Mouse (Mus musculus) B cell, adult 2 months (primary cell): Measurements from ENCODE around the gene Chit1.
A peak's percentile ranks its signal among the peaks of the same experiment; 100 is the strongest.

Experiments
- DNase-seq, 2 experiments: peaks; one replicate each; pipeline ENCODE4 v3.0.0; 2022

Gene Chit1

GRCm38 (mm10) chr1:134079477-134080163, 31.4 kb upstream of the Chit1 start:
- DNase-seq = no peak

DNA sequence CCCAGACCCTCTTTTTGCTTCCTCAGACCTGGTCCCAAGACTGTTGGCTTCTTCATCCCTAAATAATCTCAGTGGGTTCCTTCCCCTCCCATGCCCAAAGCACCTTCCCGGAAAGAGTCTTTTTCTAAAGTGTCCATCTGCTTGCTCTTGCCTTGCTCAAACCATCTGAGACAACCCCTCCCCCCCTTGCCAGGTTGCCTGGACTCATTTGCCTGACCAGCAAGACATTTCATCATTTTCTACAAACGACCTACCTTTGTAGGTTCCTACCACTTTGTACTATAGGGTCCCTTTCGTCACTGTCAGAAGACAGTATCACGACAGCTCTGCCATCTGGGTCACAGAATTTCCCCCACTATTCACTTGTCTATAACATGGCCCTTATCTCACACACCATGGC, 30.6 kb upstream of the Chit1 start:
- DNase-seq = no peak

DNA sequence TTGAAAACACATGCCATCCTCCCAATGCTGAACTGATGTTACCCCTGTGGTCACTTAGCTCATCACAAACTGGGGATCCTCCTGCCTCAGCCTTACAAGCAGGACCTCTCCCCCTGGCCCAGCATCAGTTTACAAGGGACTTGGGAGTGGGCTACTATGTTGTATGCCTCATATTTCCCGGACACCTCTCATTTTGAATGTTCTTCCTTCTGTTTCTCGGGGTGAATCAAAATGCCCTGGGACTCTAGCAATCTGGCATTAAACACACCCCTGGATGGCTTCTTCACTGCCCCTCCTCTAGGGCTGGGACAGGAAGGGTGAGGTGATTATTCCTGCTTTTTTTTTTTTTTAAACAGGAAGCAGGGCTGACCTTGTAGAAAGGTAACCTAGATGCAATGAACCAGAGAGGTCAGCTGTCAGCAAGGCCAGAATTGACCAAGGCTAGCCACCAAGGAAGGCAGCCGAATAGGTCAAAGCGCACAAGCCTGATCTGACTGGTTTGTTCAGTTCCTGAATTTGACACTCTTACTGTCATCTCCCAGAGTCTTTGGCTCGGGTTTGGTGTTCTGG, 30.1 kb upstream of the Chit1 start:
- DNase-seq = no peak

GRCm38 (mm10) chr1:134082987-134083516, 28.0 kb upstream of the Chit1 start:
- no peak for DNase-seq

DNA sequence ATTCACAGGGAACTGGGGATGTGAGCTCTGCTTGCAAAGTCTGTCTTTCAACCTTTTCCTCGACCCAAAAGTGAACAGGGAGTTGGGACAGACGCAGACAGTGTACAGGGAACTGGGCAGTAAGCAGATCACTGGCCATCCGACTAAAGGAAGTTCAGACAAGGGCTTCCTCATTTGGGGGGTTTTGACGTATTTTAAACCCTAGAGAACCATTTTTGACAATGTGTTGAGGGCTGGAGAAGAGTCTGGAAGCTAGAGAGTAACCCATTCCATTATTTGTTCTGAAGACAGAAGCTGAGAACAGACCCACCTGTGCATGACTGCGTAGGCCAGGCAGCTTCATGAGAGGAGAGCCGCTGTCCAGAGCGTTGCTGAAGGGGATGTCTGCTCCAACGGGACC, 27.4 kb upstream of the Chit1 start:
- DNase-seq = no peak

DNA sequence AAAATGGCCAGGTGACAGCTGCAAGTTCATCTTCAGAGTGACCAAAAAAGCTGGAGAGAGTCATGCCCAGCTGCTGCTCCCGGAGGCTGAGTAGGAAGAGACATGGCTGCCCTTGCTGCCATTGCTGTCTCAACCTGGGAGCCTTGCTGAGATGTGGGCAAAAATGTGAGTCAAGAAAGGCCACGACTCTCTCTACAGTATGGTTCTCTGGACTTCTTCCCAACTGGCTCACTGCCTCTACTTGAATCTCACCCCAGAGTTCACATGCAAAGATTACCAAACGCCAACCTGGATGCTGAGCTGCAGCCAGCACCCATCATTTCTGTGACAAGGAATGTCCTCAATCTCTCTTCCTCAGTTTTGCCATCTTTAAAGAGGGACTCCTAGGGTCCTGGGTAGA, 26.9 kb upstream of the Chit1 start:
- no peak for DNase-seq

DNA sequence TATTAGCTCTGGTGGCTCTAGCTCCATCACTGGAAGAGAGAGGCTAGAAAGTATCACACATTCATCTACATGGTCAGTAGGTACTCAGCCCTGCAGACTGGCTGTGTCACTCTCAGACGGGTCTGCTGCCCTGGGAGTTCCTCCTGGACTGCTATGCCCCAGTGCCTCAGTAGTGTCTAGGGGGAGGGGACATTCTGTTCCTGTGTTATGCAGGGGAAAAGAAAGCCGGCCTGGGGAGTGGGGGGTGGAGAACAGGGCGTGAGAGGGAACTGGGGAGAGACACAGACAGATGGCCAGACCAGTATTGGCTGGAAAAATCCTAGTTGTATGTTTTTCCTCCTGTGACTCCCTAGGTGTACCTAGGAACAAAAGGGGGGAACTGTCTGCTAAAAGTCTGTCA, 25.0 kb upstream of the Chit1 start:
- no peak for DNase-seq

DNA sequence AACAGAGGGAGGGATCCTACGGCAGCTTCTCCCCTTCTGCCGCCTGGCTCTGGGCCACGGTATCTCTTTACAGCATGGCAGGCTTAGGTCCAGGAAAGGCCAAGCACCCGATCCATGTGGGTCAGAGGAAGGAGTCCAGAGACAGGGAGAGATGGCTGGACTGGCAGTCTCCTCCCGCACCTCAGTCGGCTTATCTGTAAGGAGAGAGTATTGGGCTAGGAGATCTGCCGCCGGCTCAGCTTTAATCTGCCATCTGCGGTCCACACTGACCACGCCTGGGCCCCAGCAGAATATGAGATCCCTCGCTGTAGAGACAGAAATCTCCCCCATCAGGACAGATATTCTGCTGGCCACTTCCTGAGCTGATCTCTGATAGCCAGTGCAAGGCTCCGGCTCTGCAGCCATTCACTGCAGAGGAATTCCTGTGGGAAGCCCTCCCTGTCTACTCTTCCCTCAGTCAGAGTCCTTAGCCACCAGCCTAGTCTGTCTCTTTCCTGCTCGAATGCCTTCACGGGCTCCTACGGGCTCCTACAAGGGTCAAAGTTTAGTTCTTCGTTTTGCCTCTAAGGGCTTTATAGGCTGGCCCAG, 24.1 kb upstream of the Chit1 start:
- DNase-seq = no peak

DNA sequence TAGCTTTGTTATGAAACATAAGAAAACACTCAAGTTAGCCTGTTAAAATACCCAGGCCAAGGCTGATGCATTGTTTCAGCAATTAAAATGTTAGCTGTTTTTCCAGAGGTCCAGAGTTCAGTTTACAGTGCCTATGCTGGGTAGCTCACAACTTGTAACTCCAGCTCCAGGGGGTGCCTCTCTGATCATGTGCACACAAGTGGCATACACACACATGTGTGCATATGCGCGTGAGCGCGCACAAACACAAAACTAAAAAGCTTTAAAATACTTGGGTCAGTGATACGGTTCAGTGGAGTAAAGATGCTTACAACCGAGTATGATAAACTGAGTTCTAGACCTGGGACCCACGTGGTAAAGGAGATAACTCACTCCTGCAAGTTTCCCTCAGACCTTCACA, 22.0 kb upstream of the Chit1 start:
- no peak for DNase-seq

- DNase-seq = no peak
Measured at GRCm38 (mm10) chr1:134091851-134092250, 19.2 kb upstream of the Chit1 start.

- no peak for DNase-seq
Measured at GRCm38 (mm10) chr1:134092368-134092767, 18.7 kb upstream of the Chit1 start.

DNA sequence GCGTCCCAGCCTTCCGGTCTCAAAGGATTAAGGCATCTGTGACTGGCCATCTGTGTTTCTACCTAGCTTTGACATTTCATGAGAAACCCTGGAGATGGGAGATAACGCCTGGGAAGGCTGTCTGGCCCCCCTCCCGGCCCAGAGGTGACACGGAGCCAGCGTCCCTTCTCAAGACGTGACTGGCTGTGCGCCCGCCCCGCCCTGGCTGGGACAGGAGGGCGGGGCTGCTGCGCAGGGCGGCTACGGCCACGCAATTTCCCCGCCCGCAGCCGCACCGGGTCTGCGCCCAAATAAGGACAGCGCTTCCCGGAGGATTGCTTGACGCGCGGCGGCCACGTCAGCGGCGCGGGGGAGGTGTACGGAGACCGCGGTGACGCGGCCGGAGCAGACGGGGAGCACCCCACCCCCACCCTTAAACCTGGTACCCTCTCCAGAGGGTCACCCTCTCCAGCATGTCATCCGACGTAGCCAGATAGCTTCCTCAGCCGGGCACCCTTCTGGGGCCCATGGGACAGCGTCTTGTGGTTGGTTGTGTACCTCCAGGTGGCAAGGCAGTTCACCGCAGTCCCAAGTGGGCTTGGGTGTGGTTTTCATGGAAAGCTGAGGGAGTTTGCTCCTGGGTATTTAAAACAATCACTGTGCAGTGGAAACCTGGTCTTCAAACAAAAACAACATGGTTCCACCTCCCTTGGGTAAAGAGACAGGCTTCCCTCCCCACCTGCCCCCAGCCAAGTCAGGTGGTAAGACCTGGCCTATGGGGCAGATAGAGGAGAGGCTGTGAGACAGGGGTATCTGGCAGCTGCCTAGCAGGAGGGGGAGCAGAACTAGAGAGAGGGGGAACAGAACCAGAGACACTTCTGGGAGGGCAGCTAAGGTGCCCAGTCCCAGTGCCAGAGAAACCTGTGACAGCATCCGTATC, 17.9 kb upstream of the Chit1 start:
- DNase-seq = peak; percentile 96 to 97

GRCm38 (mm10) chr1:134093771-134094526, 17.1 kb upstream of the Chit1 start:
- peak; percentile 76 to 78 for DNase-seq

DNA sequence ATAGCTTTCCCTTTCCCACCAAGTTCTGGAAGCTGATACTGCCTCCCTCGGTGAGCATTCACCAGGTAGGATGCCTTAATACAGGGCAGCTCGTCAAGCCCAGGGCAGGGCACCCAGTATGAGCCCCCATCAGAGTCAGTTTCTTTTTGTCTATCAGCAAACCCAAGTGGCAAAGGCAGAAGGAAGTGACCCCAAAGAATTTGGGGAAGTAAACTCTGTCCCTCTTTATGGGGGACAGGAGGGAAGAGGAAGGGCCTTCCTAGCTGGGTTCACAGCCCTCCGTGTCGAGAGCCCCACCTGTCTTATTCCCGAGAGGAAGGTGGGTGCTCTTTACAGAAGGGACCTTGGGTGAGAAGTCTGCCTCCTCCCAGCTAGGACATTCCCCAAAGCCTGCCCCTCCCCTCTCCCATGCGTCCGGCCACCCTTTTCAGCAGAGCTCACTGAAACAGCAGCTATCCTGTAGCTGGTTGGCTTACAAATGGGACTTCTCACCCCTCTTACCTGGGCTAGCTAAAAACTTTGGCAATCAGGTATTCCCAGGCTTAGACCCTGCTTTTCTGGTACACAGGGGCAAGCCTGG, 15.9 kb upstream of the Chit1 start:
- peak; percentile 43 to 44 for DNase-seq

GRCm38 (mm10) chr1:134095721-134096120, 15.3 kb upstream of the Chit1 start:
- no peak for DNase-seq

DNA sequence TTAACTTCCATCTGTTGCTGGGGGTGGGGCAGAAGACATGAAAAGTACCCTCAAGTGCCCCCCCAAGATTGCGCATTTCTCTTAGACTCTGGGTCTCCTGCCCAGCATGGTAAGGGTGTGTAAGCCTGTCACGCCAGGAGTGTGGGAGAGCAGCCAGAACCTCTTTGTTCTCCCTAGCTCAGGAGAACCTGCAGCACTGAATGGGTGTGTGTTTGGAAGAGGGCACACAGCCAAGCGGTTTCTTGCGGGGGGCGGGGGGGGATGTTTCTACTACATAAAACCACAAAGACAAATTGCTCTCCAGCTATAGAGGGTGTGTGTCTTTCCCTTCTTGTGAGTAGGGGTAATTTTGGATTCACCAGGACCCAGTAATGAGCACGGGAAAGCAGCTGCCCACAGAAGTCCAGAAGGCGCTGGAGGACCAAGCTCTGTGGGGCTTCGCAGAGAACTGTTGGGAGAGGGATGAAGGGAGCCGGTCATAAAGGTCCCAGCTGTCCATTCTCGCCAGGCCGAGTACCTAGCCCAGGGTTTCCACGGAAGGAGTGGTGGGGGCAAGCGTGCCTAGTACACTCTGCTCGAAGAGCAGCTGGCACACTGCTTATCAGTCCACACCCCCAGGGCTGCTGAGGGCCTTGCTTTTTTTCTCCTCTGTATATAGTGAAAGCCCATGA, 14.6 kb upstream of the Chit1 start:
- no peak for DNase-seq

GRCm38 (mm10) chr1:134097080-134097855, 13.8 kb upstream of the Chit1 start:
- DNase-seq = no peak

- no peak for DNase-seq
Measured at GRCm38 (mm10) chr1:134097956-134098725, 12.9 kb upstream of the Chit1 start.

- peak; percentile 67 to 72 for DNase-seq
Measured at GRCm38 (mm10) chr1:134098726-134099515, 12.1 kb upstream of the Chit1 start.
